Mouse (Mus musculus): ENCODE data around the gene Ifih1. TPM values are rescaled to one million over a fixed set of nuclear protein-coding genes. Genes with fewer than 3 reads are reported as not detected.

Gene Ifih1
- polyA plus RNA-seq, 1 experiment from 2014 or later: 1.9 TPM

GRCm38 (mm10) chr2:62664839-62665238 lies 18.8 kb upstream of the Ifih1 start:
- H3K27me3 ChIP-seq (ENCODE audit: control insufficient read depth, insufficient read depth, low read length): 0 out of 2 replicates have a peak, but pooled peaks cover 2% of the 10 kb centered on the region
- no peaks in the 10 kb centered on the region for H3K4me1 ChIP-seq (replicated peaks; ENCODE audit: control insufficient read depth, insufficient read depth, low read length)
- no peak for ATAC-seq (ENCODE audit: low FRiP score)
- no peak overlapping the region for H3K27ac ChIP-seq (ENCODE audit: low read depth, low read length)
- no peak overlapping the region; the same call in 1 of the 2 replicates for H3K4me3 ChIP-seq (ENCODE audit: low read depth, low read length)
- no peaks in the 10 kb centered on the region for H3K36me3 ChIP-seq (ENCODE audit: control insufficient read depth, insufficient read depth, low read length)
- no peak overlapping the region for H3K9ac ChIP-seq (ENCODE audit: low read depth, low read length)
- WGBS: 63% methylated on average over 7 of the region's 7 CpGs
- no peak overlapping the region for H3K4me2 ChIP-seq (replicated peaks; ENCODE audit: low read depth, low read length)
- no peaks in the 10 kb centered on the region for H3K9me3 ChIP-seq (ENCODE audit: control insufficient read depth, low read length)
- DNase-seq (ENCODE audit: low spot score): peak; percentile 2

GRCm38 (mm10) chr2:62664135-62664670 lies 18.1 kb upstream of the Ifih1 start, which contains the start of gene Gca:
Gene Gca (plus strand): TSS chr2:62664285.
- 2% methylated on average over 38 of the region's 43 CpGs for WGBS
- Histone ChIP-seq H3K36me3 (ENCODE audit: control insufficient read depth, insufficient read depth, low read length) (no peaks in the 10 kb centered on the region), H3K9me3 (ENCODE audit: control insufficient read depth, low read length) (no peaks in the 10 kb centered on the region), H3K9ac (ENCODE audit: low read depth, low read length) (peak within 1 kb of the TSS; percentile 48; the same call in 1 of the 2 replicates), H3K4me1 (replicated peaks; ENCODE audit: control insufficient read depth, insufficient read depth, low read length) (no peaks in the 10 kb centered on the region), H3K27ac (ENCODE audit: low read depth, low read length) (no peak within 1 kb of the TSS), H3K4me3 (ENCODE audit: low read depth, low read length) (peak within 1 kb of the TSS; percentile 60), H3K4me2 (replicated peaks; ENCODE audit: low read depth, low read length) (peak within 1 kb of the TSS; percentile 81), H3K27me3 (ENCODE audit: control insufficient read depth, insufficient read depth, low read length) (0 out of 2 replicates have a peak, but pooled peaks cover 2% of the 10 kb centered on the region)
- ATAC-seq (ENCODE audit: low FRiP score) (peak; percentile 97), DNase-seq (ENCODE audit: low spot score) (peak; percentile 79)

- H3K4me3 ChIP-seq (ENCODE audit: low read depth, low read length): no peak overlapping the region
- no peaks in the 10 kb centered on the region for H3K4me1 ChIP-seq (replicated peaks; ENCODE audit: control insufficient read depth, insufficient read depth, low read length)
- DNase-seq (ENCODE audit: low spot score) (no peak), ATAC-seq (ENCODE audit: low FRiP score) (no peak)
- no peak overlapping the region for H3K4me2 ChIP-seq (replicated peaks; ENCODE audit: low read depth, low read length)
- 0 out of 2 replicates have a peak, but pooled peaks cover 2% of the 10 kb centered on the region for H3K27me3 ChIP-seq (ENCODE audit: control insufficient read depth, insufficient read depth, low read length)
- 81% methylated on average over 3 of the region's 3 CpGs for WGBS
- H3K36me3 ChIP-seq (ENCODE audit: control insufficient read depth, insufficient read depth, low read length): no peaks in the 10 kb centered on the region
- no peaks in the 10 kb centered on the region for H3K9me3 ChIP-seq (ENCODE audit: control insufficient read depth, low read length)
- H3K9ac ChIP-seq (ENCODE audit: low read depth, low read length): no peak overlapping the region
- no peak overlapping the region for H3K27ac ChIP-seq (ENCODE audit: low read depth, low read length)
These were observed 16.5 kb upstream of the Ifih1 start for GRCm38 (mm10) chr2:62662560-62662959.

GRCm38 (mm10) chr2:62660565-62660964 lies 14.5 kb upstream of the Ifih1 start:
- H3K36me3 ChIP-seq (ENCODE audit: control insufficient read depth, insufficient read depth, low read length): no peaks in the 10 kb centered on the region
- H3K27ac ChIP-seq (ENCODE audit: low read depth, low read length): no peak overlapping the region

GRCm38 (mm10) chr2:62656072-62656471 lies 10.0 kb upstream of the Ifih1 start:
- H3K4me1 ChIP-seq (replicated peaks; ENCODE audit: control insufficient read depth, insufficient read depth, low read length): no peaks in the 10 kb centered on the region
- H3K27me3 ChIP-seq (ENCODE audit: control insufficient read depth, insufficient read depth, low read length): no peaks in the 10 kb centered on the region
- whole genome bisulfite sequencing: 83% methylated on average over 1 of the region's 1 CpGs
- no peak overlapping the region for H3K9ac ChIP-seq (ENCODE audit: low read depth, low read length)
- no peak for ATAC-seq (ENCODE audit: low FRiP score)
- H3K27ac ChIP-seq (ENCODE audit: low read depth, low read length): no peak overlapping the region
- DNase-seq (ENCODE audit: low spot score): no peak
- no peak overlapping the region for H3K4me2 ChIP-seq (replicated peaks; ENCODE audit: low read depth, low read length)
- no peak overlapping the region for H3K4me3 ChIP-seq (ENCODE audit: low read depth, low read length)
- no peaks in the 10 kb centered on the region for H3K36me3 ChIP-seq (ENCODE audit: control insufficient read depth, insufficient read depth, low read length)
- H3K9me3 ChIP-seq (ENCODE audit: control insufficient read depth, low read length): no peaks in the 10 kb centered on the region

More at GRCm38 (mm10) chr2:62660565-62660964, 14.5 kb upstream of the Ifih1 start:
- H3K4me3 ChIP-seq (ENCODE audit: low read depth, low read length): no peak overlapping the region
- H3K4me2 ChIP-seq (replicated peaks; ENCODE audit: low read depth, low read length): no peak overlapping the region
- 51% methylated on average over 6 of the region's 6 CpGs for WGBS
- H3K9ac ChIP-seq (ENCODE audit: low read depth, low read length): no peak overlapping the region
- no peak for ATAC-seq (ENCODE audit: low FRiP score)
- H3K27me3 ChIP-seq (ENCODE audit: control insufficient read depth, insufficient read depth, low read length): 0 out of 2 replicates have a peak, but pooled peaks cover 2% of the 10 kb centered on the region
- no peaks in the 10 kb centered on the region for H3K4me1 ChIP-seq (replicated peaks; ENCODE audit: control insufficient read depth, insufficient read depth, low read length)
- H3K9me3 ChIP-seq (ENCODE audit: control insufficient read depth, low read length): no peaks in the 10 kb centered on the region
- DNase-seq (ENCODE audit: low spot score): peak; percentile 2

GRCm38 (mm10) chr2:62654519-62655338 lies 8.7 kb upstream of the Ifih1 start:
- H3K27ac ChIP-seq (ENCODE audit: low read depth, low read length): no peak overlapping the region
- H3K4me3 ChIP-seq (ENCODE audit: low read depth, low read length): no peak overlapping the region
- no peak overlapping the region for H3K4me2 ChIP-seq (replicated peaks; ENCODE audit: low read depth, low read length)
- peak; percentile 69 for DNase-seq (ENCODE audit: low spot score)
- no peaks in the 10 kb centered on the region for H3K4me1 ChIP-seq (replicated peaks; ENCODE audit: control insufficient read depth, insufficient read depth, low read length)
- no peak overlapping the region for H3K9ac ChIP-seq (ENCODE audit: low read depth, low read length)
- H3K36me3 ChIP-seq (ENCODE audit: control insufficient read depth, insufficient read depth, low read length): no peaks in the 10 kb centered on the region
- no peaks in the 10 kb centered on the region for H3K27me3 ChIP-seq (ENCODE audit: control insufficient read depth, insufficient read depth, low read length)
- H3K9me3 ChIP-seq (ENCODE audit: control insufficient read depth, low read length): no peaks in the 10 kb centered on the region
- peak; percentile 76 for ATAC-seq (ENCODE audit: low FRiP score)
- WGBS: 50% methylated on average over 7 of the region's 7 CpGs

- H3K4me2 ChIP-seq (replicated peaks; ENCODE audit: low read depth, low read length): no peak overlapping the region
- no peak for ATAC-seq (ENCODE audit: low FRiP score)
- no peak overlapping the region for H3K9ac ChIP-seq (ENCODE audit: low read depth, low read length)
- H3K4me3 ChIP-seq (ENCODE audit: low read depth, low read length): no peak overlapping the region
- no peak overlapping the region for H3K27ac ChIP-seq (ENCODE audit: low read depth, low read length)
- 77% methylated on average over 4 of the region's 4 CpGs for WGBS
- no peaks in the 10 kb centered on the region for H3K36me3 ChIP-seq (ENCODE audit: control insufficient read depth, insufficient read depth, low read length)
- no peaks in the 10 kb centered on the region for H3K9me3 ChIP-seq (ENCODE audit: control insufficient read depth, low read length)
- DNase-seq (ENCODE audit: low spot score): no peak
- no peaks in the 10 kb centered on the region for H3K4me1 ChIP-seq (replicated peaks; ENCODE audit: control insufficient read depth, insufficient read depth, low read length)
- no peaks in the 10 kb centered on the region for H3K27me3 ChIP-seq (ENCODE audit: control insufficient read depth, insufficient read depth, low read length)
These were observed 6.4 kb upstream of the Ifih1 start for GRCm38 (mm10) chr2:62652466-62652865.

GRCm38 (mm10) chr2:62651890-62652289 lies 5.8 kb upstream of the Ifih1 start:
- DNase-seq (ENCODE audit: low spot score) (no peak), ATAC-seq (ENCODE audit: low FRiP score) (no peak)
- Histone ChIP-seq H3K4me3 (ENCODE audit: low read depth, low read length) (no peak overlapping the region), H3K4me1 (replicated peaks; ENCODE audit: control insufficient read depth, insufficient read depth, low read length) (0 out of 2 replicates have a peak, but pooled peaks cover 2% of the 10 kb centered on the region), H3K9me3 (ENCODE audit: control insufficient read depth, low read length) (no peaks in the 10 kb centered on the region), H3K27me3 (ENCODE audit: control insufficient read depth, insufficient read depth, low read length) (no peaks in the 10 kb centered on the region), H3K27ac (ENCODE audit: low read depth, low read length) (no peak overlapping the region), H3K4me2 (replicated peaks; ENCODE audit: low read depth, low read length) (no peak overlapping the region), H3K36me3 (ENCODE audit: control insufficient read depth, insufficient read depth, low read length) (no peaks in the 10 kb centered on the region), H3K9ac (ENCODE audit: low read depth, low read length) (no peak overlapping the region)
- 83% methylated on average over 4 of the region's 4 CpGs for WGBS
